Mouse (Mus musculus) erythroblast, embryonic 14.5 days (primary cell): ENCODE data around the gene Tm6sf2.

Source experiments
- GATA1 ChIP-seq: IDR thresholded peaks from 2 replicates; pipeline ENCODE4 v1.6.1; 2012; ENCODE audit warnings: low read length, inconsistent platforms, mixed read lengths
- TAL1 ChIP-seq: IDR thresholded peaks from 3 replicates; pipeline ENCODE4 v1.6.1; 2012; ENCODE audit warnings: low read length, inconsistent platforms, mixed read lengths

DNA sequence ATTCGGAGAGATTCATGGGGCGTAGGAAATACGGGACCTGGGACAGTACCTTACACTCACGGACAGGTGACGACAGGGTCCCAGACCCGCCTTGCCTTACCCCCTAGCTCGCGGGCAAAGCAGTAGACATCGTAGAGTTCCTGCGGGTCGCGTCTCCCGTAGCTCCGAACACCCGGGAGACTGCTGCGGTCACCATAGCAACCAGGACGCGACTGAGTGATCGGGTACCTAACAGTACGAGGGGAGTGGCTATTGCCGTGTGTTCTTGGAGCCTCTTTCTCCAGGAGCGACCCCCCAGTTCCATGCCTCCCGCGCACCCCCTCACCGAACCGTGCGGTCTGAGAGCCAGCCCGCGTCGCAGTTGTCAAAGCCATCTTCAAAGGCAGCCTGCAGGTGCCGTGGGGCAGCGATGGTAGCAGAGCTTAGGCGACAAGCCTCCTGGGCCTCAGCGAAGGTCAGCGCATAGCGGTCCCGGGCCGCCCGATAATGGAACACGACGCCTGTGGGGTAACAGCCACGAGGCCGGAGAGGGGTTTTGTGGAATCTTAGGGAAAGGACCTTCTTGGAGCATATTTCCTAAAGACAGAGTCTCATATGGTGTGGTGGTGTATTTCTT is 39.8 kb downstream of the Tm6sf2 start:
- TF ChIP-seq GATA1 (no peak), TAL1 (no peak)
